Mouse (Mus musculus) C2C12 (cell line): Measurements from ENCODE around the gene Obscn. TPM values are rescaled to one million over a fixed set of nuclear protein-coding genes. Genes with fewer than 3 reads are reported as not detected.

ENCODE experiments used
- H3K27me3 ChIP-seq: one replicate; pipeline ENCODE4 v1.6.1; 2011; ENCODE audit not compliant: control insufficient read depth, insufficient read depth, insufficient read length
- H3K36me3 ChIP-seq: one replicate; pipeline ENCODE4 v1.6.1; 2011; ENCODE audit not compliant: control insufficient read depth, insufficient read depth
- H3K4me3 ChIP-seq: one replicate; pipeline ENCODE4 v1.5.1; 2011; ENCODE audit warnings: mild to moderate bottlenecking, control low read depth; ENCODE audit not compliant: poor library complexity, insufficient read depth, severe bottlenecking
- H3K79me2 ChIP-seq: one replicate; pipeline ENCODE4 v1.6.1; 2011; ENCODE audit not compliant: control insufficient read depth, insufficient read depth
- H3K79me3 ChIP-seq: one replicate; pipeline ENCODE4 v1.6.1; 2011; ENCODE audit warnings: low read depth, control low read depth
- H3ac ChIP-seq: one replicate; pipeline ENCODE3; 2011; ENCODE audit warnings: low read depth; ENCODE audit not compliant: control insufficient read depth, insufficient read length
- CEBPB ChIP-seq: IDR thresholded peaks from one replicate; pipeline ENCODE4 v1.6.1; 2011; ENCODE audit warnings: low read depth, mild to moderate bottlenecking, control low read depth, moderate library complexity
- CTCF ChIP-seq: IDR thresholded peaks from one replicate; pipeline ENCODE4 v1.5.1; 2011; ENCODE audit not compliant: control insufficient read depth, insufficient read depth, insufficient read length
- FOSL1 ChIP-seq: IDR thresholded peaks from one replicate; pipeline ENCODE4 v1.8.0; 2011; ENCODE audit warnings: mild to moderate bottlenecking, low read length; ENCODE audit not compliant: poor library complexity, insufficient read depth, severe bottlenecking
- MAX ChIP-seq: IDR thresholded peaks from one replicate; pipeline ENCODE4 v1.6.1; 2011; ENCODE audit warnings: mild to moderate bottlenecking, control low read depth
- MYOD1 ChIP-seq: IDR thresholded peaks from one replicate; pipeline ENCODE4 v1.6.1; 2011; ENCODE audit warnings: low read depth; ENCODE audit not compliant: control insufficient read depth, insufficient read length
- MYOG ChIP-seq: IDR thresholded peaks from one replicate; pipeline ENCODE4 v1.6.1; 2011; ENCODE audit not compliant: control insufficient read depth, insufficient read length; ENCODE audit errors: extremely low read depth
- USF1 ChIP-seq: IDR thresholded peaks from one replicate; pipeline ENCODE4 v1.6.1; 2011; ENCODE audit warnings: low read depth, mild to moderate bottlenecking, control low read depth, moderate library complexity
- polyA plus RNA-seq: library from polyadenylated mRNA; unstranded; fragments of >200 nt; fragmentation: generic; extraction: Trizol; gene quantifications from one replicate; pipeline ENCODE4 v1.2.1, GENCODE M21; 2012; ENCODE audit warnings: missing spikeins

Obscn gene
- polyA plus RNA-seq, 1 experiment: 0.02 TPM

DNA sequence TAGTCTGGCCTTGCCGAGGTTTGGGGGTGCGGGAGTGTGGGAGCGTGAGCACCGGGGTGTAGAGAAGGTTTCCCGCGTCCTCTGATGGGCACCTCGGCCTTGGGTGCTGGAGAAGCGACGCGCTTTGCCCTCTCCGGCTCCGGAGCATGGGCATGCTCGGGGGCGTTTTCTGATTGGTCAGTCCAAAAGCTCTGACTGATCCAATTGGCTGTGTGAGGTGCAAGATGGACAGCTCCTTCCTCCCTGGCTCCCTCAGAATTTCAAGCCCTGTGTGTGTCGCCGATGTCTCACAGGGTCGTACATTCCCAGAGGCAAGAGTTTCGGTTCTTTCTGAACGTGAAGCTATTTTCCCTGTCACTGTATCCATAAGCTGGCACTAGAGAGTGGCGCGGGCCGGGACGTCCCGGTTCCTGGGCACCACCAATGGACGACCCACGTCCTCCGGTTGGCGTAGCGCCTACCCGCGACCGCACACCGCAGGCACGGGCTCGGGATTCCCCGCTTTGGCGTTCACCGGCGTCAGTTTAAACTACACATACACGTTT, 176.2 kb downstream of the Obscn start:
- H3K36me3 ChIP-seq: peaks cover 24% of the 10 kb centered on the region
- H3K79me2 ChIP-seq: peaks cover 28% of the 10 kb centered on the region
- no peaks in the 10 kb centered on the region for H3K27me3 ChIP-seq
- H3K4me3 ChIP-seq: peak overlapping the region; percentile 23
- H3K79me3 ChIP-seq: peaks cover 17% of the 10 kb centered on the region
- peak overlapping the region; percentile 63 for H3ac ChIP-seq
- TF ChIP-seq MAX (peak; percentile 59), FOSL1 (no peak)

DNA sequence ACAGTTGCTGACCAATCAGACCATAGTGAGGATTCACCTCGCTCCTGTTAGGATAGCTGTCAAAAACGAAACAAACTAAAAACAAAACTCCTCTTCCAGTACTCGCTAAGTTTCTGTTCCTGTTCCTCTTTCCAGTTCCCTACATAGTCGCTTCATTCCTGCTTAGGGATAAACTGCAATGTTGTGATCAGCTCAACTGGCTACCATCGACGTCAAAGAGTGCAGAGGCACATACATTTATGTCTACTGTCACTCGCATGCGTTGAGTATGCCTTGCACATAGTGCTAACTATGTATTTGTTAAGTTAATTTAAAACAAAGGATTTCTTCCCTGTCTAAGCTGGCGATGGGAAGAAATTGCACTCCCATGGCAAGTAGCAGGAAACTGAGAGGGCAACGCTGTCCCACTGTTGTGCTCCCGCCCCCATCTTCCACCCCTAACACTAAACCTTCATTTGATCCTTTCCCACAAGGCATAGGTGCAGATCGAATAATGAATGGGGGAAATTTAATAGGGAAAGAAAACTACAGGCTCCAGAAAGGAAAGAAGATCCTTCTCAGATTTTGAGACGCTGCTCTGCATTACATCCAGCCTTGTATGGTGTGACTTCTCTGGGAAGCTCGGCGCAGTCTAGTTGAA, 176.9 kb downstream of the Obscn start:
- peaks cover 24% of the 10 kb centered on the region for H3K36me3 ChIP-seq
- TF ChIP-seq CTCF (no peak), MYOG (no peak), CEBPB (no peak)
- no peak overlapping the region for H3K4me3 ChIP-seq
- peaks cover 17% of the 10 kb centered on the region for H3K79me3 ChIP-seq
- peaks cover 29% of the 10 kb centered on the region for H3K79me2 ChIP-seq
- H3K27me3 ChIP-seq: no peaks in the 10 kb centered on the region
- no peak overlapping the region for H3ac ChIP-seq

DNA sequence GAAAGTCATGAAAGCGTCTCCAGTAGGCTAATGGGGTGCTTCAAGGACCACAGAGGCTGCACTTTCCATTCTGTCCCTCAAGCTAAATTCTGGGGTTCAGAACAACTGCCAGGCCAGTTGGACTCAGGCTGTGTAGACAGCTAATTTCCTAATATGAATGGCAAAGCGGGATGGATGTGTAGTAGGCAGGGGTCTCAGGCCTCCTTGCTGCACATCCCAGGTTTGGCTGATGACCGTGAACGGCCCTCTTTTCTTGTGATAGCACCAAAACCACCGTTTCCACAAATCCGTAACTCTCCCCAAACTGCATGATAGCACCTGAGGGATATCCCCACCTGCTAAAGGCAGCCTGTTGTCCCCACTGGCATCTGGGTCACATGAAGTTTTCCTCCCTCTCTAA, 177.7 kb downstream of the Obscn start:
- no peak for TF ChIP-seq MYOD1
- no peak for TF ChIP-seq MAX
- Histone ChIP-seq H3K27me3 (no peaks in the 10 kb centered on the region), H3K36me3 (peaks cover 24% of the 10 kb centered on the region), H3K4me3 (no peak overlapping the region), H3ac (no peak overlapping the region), H3K79me2 (peaks cover 29% of the 10 kb centered on the region), H3K79me3 (peaks cover 17% of the 10 kb centered on the region)

DNA sequence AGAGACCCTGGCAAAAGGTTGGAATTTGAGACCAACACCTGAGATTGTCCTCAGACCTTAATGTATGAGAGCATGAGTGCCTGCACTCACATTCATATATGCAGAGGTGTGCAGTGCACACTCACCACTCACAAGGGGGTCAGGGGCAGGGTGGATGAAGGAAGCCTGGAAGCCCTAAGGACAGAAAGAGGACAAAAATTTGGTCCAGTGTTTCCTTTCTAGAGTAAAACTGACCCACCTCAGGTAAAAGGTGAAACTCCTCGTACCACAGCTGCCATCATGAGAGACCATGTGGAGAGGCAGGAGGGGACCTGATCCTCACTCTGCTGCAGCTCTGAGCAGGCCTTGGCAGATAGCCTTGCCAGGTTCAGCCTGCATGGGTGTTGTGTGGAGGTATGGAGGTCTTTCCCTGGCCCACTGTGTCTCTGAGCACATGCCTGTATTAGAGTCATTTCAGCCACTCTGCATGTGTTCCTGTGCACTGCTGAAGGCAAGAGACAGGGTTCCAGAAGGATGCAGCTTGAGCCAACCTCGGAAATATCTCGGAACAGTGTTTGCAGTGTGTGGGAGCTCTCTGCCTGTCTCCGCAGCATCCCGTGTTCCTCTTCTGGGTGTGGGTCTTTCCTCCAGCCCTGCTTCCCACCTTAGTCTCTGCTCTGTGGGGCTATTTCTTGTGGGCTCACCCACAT, 178.8 kb downstream of the Obscn start:
- H3ac ChIP-seq: no peak overlapping the region
- no peak for TF ChIP-seq USF1
- TF ChIP-seq MAX: no peak
- no peak for TF ChIP-seq CTCF
- TF ChIP-seq MYOG: no peak
- no peak for TF ChIP-seq FOSL1
- no peak for TF ChIP-seq MYOD1
- no peak for TF ChIP-seq CEBPB
- peaks cover 29% of the 10 kb centered on the region for H3K79me2 ChIP-seq
- H3K36me3 ChIP-seq: peaks cover 24% of the 10 kb centered on the region
- H3K27me3 ChIP-seq: no peaks in the 10 kb centered on the region
- no peak overlapping the region for H3K4me3 ChIP-seq
- peaks cover 17% of the 10 kb centered on the region for H3K79me3 ChIP-seq

DNA sequence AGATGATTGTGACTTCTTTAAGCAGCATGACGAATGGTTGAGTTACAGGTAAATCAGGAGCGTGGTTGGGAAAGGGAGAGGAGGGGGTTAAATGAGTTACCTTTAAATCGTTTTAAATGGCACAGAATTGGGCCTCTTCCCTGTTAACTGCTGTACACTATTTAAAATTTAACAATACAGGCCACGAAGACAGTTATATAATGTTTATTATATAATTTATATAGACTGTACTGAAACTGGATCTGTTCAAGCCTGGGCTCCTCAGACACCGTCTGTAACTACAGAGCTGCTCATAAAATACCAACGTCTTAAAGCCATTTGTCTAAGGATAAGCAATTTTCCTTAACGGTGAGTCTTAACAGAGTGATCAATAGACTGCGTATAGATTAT, 180.3 kb downstream of the Obscn start:
- Histone ChIP-seq H3K79me3 (peaks cover 17% of the 10 kb centered on the region), H3K36me3 (peaks cover 24% of the 10 kb centered on the region), H3K79me2 (peaks cover 29% of the 10 kb centered on the region), H3K27me3 (peaks cover 4% of the 10 kb centered on the region), H3K4me3 (peak overlapping the region; percentile 57), H3ac (peak overlapping the region; percentile 87)
- TF ChIP-seq CTCF: no peak
- no peak for TF ChIP-seq USF1
- no peak for TF ChIP-seq FOSL1
- no peak for TF ChIP-seq MYOG
- no peak for TF ChIP-seq MAX
- no peak for TF ChIP-seq MYOD1
- TF ChIP-seq CEBPB: no peak
